Mouse (Mus musculus) limb, embryonic 12.5 days (tissue): ENCODE data around the gene Pigk. TPM values are rescaled to one million over a fixed set of nuclear protein-coding genes. Genes with fewer than 3 reads are reported as not detected.

Experiments
- ATAC-seq: fragments of 200-750 bp; cut with Nextera tagmentation; 2 replicates; pipeline ENCODE4 v1.8.0; 2017; ENCODE audit warnings: low read depth, moderate TSS enrichment; ENCODE audit not compliant: insufficient number of reproducible peaks, insufficient read depth, low FRiP score, low TSS enrichment
- H3K27ac ChIP-seq: fragments of 300-500 bp; sonication (generic); 2 replicates; pipeline ENCODE4 v1.5.1; 2016; ENCODE audit warnings: mild to moderate bottlenecking, moderate library complexity
- H3K27me3 ChIP-seq: fragments of 300-500 bp; sonication (generic); 2 replicates; pipeline ENCODE4 v1.6.1; 2016; ENCODE audit warnings: mild to moderate bottlenecking, moderate library complexity
- H3K36me3 ChIP-seq: fragments of 300-500 bp; sonication (generic); 2 replicates; pipeline ENCODE4 v1.6.1; 2016; ENCODE audit warnings: mild to moderate bottlenecking, moderate library complexity
- H3K4me1 ChIP-seq: fragments of 300-500 bp; sonication (generic); replicated peaks from 2 replicates; pipeline ENCODE4 v1.6.1; 2016
- H3K4me2 ChIP-seq: fragments of 300-500 bp; sonication (generic); 2 replicates; pipeline ENCODE4 v1.6.1; 2016; ENCODE audit warnings: mild to moderate bottlenecking, moderate library complexity
- H3K4me3 ChIP-seq: fragments of 300-500 bp; sonication (generic); replicated peaks from 2 replicates; pipeline ENCODE4 v1.5.1; 2016; ENCODE audit warnings: mild to moderate bottlenecking
- H3K9ac ChIP-seq: fragments of 300-500 bp; sonication (generic); replicated peaks from 2 replicates; pipeline ENCODE4 v1.6.1; 2016; ENCODE audit warnings: mild to moderate bottlenecking, moderate library complexity
- H3K9me3 ChIP-seq: fragments of 300-500 bp; sonication (generic); 2 replicates; pipeline ENCODE4 v1.6.1; 2016; ENCODE audit warnings: mild to moderate bottlenecking, moderate library complexity
- WGBS: fragments of 180-500 bp; shearing (Covaris S2); methylation state at CpG from one replicate; pipeline ENCODE4 v1.1.7; 2016; 5-methylcytosine and 5-hydroxymethylcytosine counted together
- polyA plus RNA-seq: library from polyadenylated mRNA; unstranded; fragments of >200 nt; fragmentation: Nextera tagmentation; extraction: Ambion mirVana; gene quantifications from 2 replicates; pipeline ENCODE4 v1.2.1, GENCODE M21; 2016

The Pigk gene
- polyA plus RNA-seq, 1 experiment from 2014 or later: 49.4 TPM

DNA sequence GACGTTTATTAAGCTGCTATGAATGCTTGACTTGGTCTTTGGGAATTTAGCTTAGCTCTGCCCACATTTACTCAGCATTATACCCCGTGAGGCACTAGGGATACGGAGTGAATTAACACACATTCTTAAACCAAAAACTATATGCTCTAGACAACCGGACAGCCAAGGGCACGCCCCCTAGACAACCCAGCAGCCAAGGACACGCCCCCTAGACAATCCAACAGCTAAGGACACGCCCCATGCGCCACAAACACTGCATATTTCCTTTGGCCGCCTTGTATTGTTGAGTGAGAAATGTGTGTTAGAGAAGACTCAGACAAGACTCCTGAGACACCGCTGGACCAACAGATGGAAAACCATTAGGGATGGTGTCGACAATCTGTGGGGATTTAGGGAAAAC lies 229.1 kb downstream of the Pigk start:
- H3K36me3 ChIP-seq: no peaks in the 10 kb centered on the region
- ATAC-seq: no peak

DNA sequence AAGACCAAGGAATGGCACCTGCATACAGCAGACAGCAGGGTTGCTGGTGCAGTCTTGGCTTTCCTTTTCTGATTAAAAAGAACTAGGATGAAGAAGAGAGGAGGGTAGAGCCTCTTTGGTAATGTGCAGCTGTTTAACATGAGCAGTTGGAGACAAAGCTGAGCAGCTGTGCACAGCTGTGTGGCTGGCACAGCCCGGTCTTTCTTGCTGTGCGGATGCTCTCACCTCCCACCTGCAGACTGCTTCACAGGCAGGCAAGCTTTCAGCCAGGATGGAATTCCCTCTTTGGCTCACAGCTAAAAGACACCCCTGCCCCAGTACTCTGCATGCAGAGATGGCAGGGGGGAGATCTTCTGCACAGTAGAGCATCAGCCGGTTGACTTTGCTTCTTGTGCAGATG lies 230.9 kb downstream of the Pigk start:
- Histone ChIP-seq H3K27ac (no peak overlapping the region), H3K4me3 (no peak overlapping the region), H3K27me3 (no peaks in the 10 kb centered on the region), H3K4me2 (no peak overlapping the region), H3K4me1 (no peaks in the 10 kb centered on the region; the same call in 1 of the 2 replicates), H3K36me3 (no peaks in the 10 kb centered on the region), H3K9ac (no peak overlapping the region), H3K9me3 (no peaks in the 10 kb centered on the region)
- no peak for ATAC-seq
- 81% methylated on average over 3 of the region's 3 CpGs for WGBS

More for the DNA sequence above, 229.1 kb downstream of the Pigk start:
- Histone ChIP-seq H3K4me3 (no peak overlapping the region), H3K4me1 (no peaks in the 10 kb centered on the region; the same call in 1 of the 2 replicates), H3K27ac (no peak overlapping the region), H3K9me3 (no peaks in the 10 kb centered on the region), H3K27me3 (no peaks in the 10 kb centered on the region), H3K9ac (no peak overlapping the region), H3K4me2 (no peak overlapping the region)
- WGBS: 80% methylated on average over 11 of the region's 11 CpGs

DNA sequence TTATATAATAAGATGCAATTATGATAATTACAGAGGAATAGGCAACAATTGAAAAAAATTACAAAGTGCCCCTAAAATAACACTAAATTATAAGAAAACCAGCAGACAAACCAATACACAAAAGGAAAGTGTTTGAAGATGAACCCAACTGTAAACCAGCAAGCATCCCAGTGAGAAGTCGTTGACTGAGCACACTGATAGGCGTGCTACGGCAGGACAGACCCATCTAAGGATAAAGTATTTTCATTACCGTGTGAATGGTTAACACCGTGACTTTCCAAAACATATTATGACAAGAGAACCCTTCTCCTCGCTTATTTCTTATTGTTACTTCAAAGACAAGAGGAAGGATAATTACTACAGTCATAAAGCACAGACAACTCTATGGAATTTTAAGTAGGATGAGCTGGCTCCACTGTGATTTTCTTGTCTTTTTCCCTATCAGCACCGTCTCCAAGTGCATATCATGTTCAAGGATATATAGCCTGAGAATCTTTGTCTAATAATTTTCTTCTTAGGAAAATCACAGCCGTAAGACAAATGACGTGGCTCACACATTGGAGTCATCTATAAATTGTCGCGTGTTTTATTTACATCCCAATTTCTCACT lies 233.2 kb downstream of the Pigk start:
- WGBS: 85% methylated on average over 11 of the region's 11 CpGs
- Histone ChIP-seq H3K4me2 (no peak overlapping the region), H3K27ac (no peak overlapping the region), H3K9ac (no peak overlapping the region), H3K9me3 (no peaks in the 10 kb centered on the region), H3K4me1 (no peaks in the 10 kb centered on the region; the same call in 1 of the 2 replicates), H3K27me3 (no peaks in the 10 kb centered on the region), H3K4me3 (no peak overlapping the region), H3K36me3 (no peaks in the 10 kb centered on the region)
- ATAC-seq: no peak

DNA sequence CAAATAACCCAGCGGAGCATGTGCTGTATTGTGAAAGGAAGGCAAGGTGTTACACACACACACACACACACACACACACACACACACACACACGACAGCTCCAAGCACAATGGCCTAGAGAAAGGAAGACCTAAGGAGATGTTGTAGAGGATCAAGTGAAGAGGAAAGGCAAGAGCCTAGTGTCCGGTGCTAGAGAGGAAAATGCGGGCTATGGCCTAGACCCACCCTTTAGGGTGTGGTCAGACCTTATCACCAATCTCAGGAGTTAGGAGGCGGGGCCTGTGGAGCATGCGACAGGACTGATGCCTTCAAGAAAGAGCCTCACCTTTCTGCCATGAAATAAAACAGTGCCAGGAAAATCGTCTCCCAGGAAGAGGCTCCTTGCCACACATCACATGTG lies 234.7 kb downstream of the Pigk start:
- 85% methylated on average over 7 of the region's 7 CpGs for WGBS
- H3K36me3 ChIP-seq: no peaks in the 10 kb centered on the region
- H3K9me3 ChIP-seq: no peaks in the 10 kb centered on the region
- no peak overlapping the region for H3K27ac ChIP-seq
- H3K4me2 ChIP-seq: no peak overlapping the region
- no peak overlapping the region for H3K9ac ChIP-seq
- no peak for ATAC-seq
- no peak overlapping the region for H3K4me3 ChIP-seq
- H3K4me1 ChIP-seq: no peaks in the 10 kb centered on the region
- H3K27me3 ChIP-seq: no peaks in the 10 kb centered on the region

DNA sequence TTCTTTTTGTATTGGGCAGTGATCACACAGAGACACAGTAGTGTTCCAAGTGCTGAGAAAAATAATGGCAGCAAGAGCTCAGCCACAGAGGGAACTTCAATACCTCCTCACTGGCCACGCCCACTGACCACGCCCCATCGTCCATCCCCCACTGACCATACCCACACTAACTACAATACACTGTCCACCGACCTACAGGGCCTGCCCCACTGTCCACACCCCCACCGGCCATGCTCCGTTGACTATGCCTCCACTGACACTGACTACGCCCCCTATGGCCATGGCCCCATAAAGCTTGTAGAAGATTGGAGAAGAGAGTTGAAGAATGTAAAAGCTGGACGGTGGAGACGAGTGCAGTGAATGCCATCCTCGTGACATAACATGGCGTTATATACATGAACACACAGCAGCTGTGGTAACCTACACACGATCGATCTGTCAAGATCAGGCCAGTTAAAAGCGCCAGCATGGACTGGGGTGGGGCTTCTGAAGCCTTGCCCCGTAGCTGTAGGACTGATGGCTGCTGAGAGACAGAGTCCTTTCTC lies 235.4 kb downstream of the Pigk start:
- Histone ChIP-seq H3K9ac (no peak overlapping the region), H3K27me3 (no peaks in the 10 kb centered on the region), H3K27ac (no peak overlapping the region), H3K9me3 (no peaks in the 10 kb centered on the region), H3K4me1 (no peaks in the 10 kb centered on the region), H3K4me2 (no peak overlapping the region), H3K4me3 (no peak overlapping the region), H3K36me3 (no peaks in the 10 kb centered on the region)
- no peak for ATAC-seq
- WGBS: 88% methylated on average over 15 of the region's 15 CpGs

DNA sequence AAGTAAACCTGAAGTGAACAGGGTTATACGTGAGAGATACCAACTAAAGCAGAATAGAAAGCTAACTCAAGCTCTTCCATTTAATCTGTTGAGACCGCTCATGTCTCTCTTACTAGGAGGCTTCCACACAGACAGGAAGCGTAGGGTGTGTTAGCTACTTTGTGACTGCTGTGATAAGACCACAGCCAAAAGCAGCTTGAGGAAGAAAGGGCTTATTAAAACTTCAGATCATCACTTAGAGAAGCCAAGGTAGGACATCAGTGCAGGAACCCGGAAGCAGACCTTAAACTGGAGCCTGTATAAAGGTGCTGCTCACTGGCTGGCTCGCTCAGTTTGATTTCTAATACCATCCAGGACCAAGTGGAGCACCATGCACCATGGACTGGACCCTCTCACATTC lies 236.4 kb downstream of the Pigk start:
- no peak overlapping the region for H3K27ac ChIP-seq
- H3K9ac ChIP-seq: no peak overlapping the region
- H3K4me1 ChIP-seq: no peaks in the 10 kb centered on the region
- no peak overlapping the region for H3K4me3 ChIP-seq
- no peak for ATAC-seq
- no peak overlapping the region for H3K4me2 ChIP-seq
- no peaks in the 10 kb centered on the region for H3K27me3 ChIP-seq
- 93% methylated on average over 5 of the region's 5 CpGs for WGBS
- H3K36me3 ChIP-seq: no peaks in the 10 kb centered on the region
- no peaks in the 10 kb centered on the region for H3K9me3 ChIP-seq

DNA sequence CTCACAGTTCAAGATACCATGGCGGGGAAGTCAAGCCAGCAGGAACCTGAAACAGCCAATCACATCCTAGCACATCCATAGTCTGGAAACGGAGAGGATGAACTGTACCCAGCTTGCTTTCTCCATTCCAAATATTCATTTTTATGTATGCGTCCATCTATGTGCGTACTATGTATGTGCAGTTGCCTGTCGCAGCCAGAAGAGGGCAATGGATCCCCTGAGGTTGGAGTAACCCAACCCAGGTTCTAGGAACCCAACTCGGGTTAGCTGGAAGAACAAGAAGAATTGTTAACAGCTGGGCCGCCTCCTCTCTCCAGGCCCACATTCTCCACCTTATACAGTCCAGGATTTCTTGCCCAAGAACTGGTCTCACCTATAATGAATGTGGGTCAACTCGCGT lies 237.0 kb downstream of the Pigk start:
- no peak overlapping the region for H3K4me2 ChIP-seq
- H3K9ac ChIP-seq: no peak overlapping the region
- H3K4me3 ChIP-seq: no peak overlapping the region
- no peaks in the 10 kb centered on the region for H3K9me3 ChIP-seq
- no peaks in the 10 kb centered on the region for H3K36me3 ChIP-seq
- no peaks in the 10 kb centered on the region for H3K27me3 ChIP-seq
- H3K4me1 ChIP-seq: no peaks in the 10 kb centered on the region
- ATAC-seq: no peak
- 90% methylated on average over 9 of the region's 9 CpGs for WGBS
- no peak overlapping the region for H3K27ac ChIP-seq

DNA sequence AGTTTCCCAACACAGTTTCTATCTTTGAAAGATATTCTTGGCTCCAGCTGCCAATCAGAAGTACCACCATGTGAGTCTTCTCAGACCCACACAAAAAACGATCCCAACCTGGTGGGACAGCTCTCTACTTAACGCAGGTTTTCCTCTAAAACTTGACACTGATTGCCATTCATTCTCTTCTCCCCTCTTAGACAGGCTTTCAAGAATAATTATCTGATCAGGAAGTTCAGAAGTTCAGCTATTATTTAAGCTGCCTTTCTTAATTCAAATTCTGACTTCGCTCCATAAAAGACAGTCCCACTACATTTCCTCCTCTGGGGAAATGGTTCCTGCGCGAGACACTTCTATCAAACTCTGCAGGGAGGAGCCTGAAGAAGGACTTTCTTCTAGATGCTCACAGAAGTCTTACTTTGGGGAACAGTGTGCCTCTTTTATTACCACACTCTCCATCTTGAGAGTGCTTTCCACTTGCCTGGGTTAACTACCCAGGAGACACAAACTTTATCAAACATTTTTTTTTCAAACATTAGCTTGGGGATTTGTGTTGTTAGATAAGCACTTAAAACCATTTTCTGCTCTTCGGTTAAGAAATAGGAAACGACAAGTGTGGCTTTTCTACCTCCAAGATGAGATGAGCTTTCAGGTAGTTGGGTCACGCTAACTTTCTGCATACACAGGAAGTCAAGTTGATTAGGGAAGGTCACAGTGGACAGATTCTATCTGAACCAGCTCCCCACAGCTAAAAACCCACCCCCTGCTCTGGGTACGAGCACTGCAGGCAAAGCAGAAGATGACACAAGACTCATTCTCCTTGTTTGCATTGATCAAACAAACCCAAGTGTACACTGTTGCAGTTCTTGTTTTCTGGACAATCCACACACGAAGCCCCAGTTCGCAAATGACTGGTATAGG lies 238.0 kb downstream of the Pigk start:
- no peaks in the 10 kb centered on the region for H3K27me3 ChIP-seq
- 82% methylated on average over 11 of the region's 11 CpGs for WGBS
- no peaks in the 10 kb centered on the region for H3K9me3 ChIP-seq
- no peak overlapping the region for H3K9ac ChIP-seq
- no peak overlapping the region for H3K4me2 ChIP-seq
- no peak for ATAC-seq
- H3K36me3 ChIP-seq: no peaks in the 10 kb centered on the region
- no peak overlapping the region for H3K4me3 ChIP-seq
- H3K4me1 ChIP-seq: no peaks in the 10 kb centered on the region
- H3K27ac ChIP-seq: no peak overlapping the region

DNA sequence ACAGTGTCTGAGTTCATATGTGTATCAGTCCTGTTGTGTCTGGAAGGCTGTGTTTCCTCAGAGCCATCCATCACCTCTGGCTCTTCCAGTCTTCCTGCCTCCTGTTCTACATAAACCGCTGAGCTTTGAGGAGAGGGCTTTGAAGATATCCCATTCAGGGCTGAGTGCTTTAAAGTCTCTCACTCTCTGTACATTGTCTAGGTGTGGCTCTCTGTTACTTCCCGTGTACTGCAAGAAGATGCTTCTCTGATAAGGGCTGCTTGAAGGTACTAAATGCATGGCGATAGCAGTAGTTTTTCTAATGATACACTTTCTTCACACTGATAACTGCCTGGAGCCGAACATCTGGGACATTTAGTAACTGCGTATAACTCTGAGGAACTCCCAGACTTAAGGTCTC lies 242.1 kb downstream of the Pigk start:
- no peak overlapping the region for H3K27ac ChIP-seq
- no peak overlapping the region for H3K4me3 ChIP-seq
- H3K27me3 ChIP-seq: no peaks in the 10 kb centered on the region
- no peak overlapping the region for H3K4me2 ChIP-seq
- WGBS: 64% methylated on average over 5 of the region's 5 CpGs
- no peaks in the 10 kb centered on the region for H3K36me3 ChIP-seq
- no peaks in the 10 kb centered on the region for H3K4me1 ChIP-seq
- no peaks in the 10 kb centered on the region; the same call in 1 of the 2 replicates for H3K9me3 ChIP-seq
- no peak overlapping the region for H3K9ac ChIP-seq
- no peak for ATAC-seq

DNA sequence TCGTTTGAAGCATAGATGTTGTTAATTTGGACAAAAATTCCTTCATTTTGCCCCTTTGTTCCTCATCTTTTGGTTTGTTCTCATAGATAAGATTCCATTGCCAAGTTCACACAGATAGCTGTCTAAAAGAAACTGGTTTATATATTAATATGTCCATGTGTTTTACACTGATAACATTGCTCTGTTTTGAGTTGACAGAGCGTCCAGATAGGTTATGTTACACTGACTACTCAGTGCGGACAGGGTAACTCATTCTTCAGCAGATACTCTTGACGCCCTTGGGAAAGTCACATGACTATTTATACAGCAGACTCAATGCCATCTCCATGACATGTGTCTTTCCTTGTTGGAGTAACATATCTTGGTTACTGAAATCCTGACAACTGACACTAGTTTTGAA lies 242.9 kb downstream of the Pigk start:
- Histone ChIP-seq H3K9me3 (no peaks in the 10 kb centered on the region; the same call in 1 of the 2 replicates), H3K27me3 (no peaks in the 10 kb centered on the region), H3K4me3 (no peak overlapping the region), H3K9ac (no peak overlapping the region), H3K36me3 (no peaks in the 10 kb centered on the region), H3K27ac (no peak overlapping the region), H3K4me2 (no peak overlapping the region), H3K4me1 (no peaks in the 10 kb centered on the region)
- 83% methylated on average over 4 of the region's 4 CpGs for WGBS
- no peak for ATAC-seq

DNA sequence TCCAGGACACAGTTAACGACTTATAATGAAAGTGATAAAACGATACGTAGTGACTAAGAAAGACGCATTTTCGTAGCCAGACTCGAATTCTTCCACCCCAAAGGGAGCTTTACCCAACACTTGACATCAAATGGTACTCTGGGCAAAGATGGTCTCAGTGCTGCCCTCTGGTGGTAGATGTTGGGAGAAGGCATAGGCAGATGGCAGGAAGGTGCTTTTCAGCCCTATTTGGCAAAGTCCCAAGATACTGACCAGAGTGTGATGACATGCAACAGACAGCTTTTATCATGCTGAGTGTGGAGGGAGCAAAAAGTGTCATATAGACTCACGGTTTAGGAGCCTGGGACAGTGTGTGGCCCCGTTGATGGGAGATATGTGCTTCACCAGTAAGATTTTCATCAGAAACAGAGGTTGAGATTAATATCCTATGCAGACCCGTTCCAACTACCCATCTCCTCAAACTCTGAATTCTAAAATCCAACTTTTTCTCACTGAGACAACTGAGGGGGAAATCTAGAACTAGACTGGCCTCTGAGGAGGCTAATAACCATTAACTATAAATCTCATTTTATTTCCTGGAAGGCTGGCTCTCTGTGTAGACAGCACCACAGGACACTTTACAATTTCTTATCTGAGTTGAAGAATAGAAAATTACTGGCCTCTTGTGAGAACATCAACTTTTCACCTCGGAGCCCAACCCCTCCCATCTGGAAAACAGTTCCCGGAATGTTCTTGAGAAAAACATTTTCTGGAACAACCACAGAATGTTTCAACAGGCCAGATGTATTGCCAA lies 244.7 kb downstream of the Pigk start:
- Histone ChIP-seq H3K27ac (no peak overlapping the region), H3K4me2 (no peak overlapping the region), H3K36me3 (no peaks in the 10 kb centered on the region), H3K4me3 (no peak overlapping the region), H3K27me3 (no peaks in the 10 kb centered on the region), H3K9ac (no peak overlapping the region), H3K9me3 (no peaks in the 10 kb centered on the region; the same call in 1 of the 2 replicates), H3K4me1 (no peaks in the 10 kb centered on the region)
- 65% methylated on average over 11 of the region's 11 CpGs for WGBS
- no peak for ATAC-seq
